Mouse (Mus musculus): ENCODE measurements around the gene Gtf2ird1. TPM values are rescaled to one million over a fixed set of nuclear protein-coding genes. Genes with fewer than 3 reads are reported as not detected.
A peak's percentile ranks its signal among the peaks of the same experiment; 100 is the strongest.
"Not testable (repeated sequence)": the region's sequence is repeated elsewhere in the genome, so short reads cannot be mapped to it uniquely, and the experiment has no call there.

Gtf2ird1 gene
- polyA plus RNA-seq, 1 experiment: 22.4 TPM

- DNase-seq: no peak
- H3K4me3 ChIP-seq (ENCODE audit: insufficient read depth, low read depth, low read length): no peak overlapping the region
- peak; percentile 33; the same call in 1 of the 2 replicates for TF ChIP-seq CTCF (conservative IDR thresholded peaks at IDR 0.05; ENCODE audit: insufficient read depth, insufficient read length, low read depth, low read length)
- no peak for TF ChIP-seq POLR2A (IDR thresholded peaks at IDR 0.05; ENCODE audit: low read depth, low read length)
- H3K36me3 ChIP-seq (ENCODE audit: control insufficient read depth, insufficient read depth, low read length): no peaks in the 10 kb centered on the region
- H3K27me3 ChIP-seq (replicated peaks; ENCODE audit: control insufficient read depth, insufficient read depth, low read length): no peaks in the 10 kb centered on the region
- H3K27ac ChIP-seq (ENCODE audit: insufficient read depth, low read depth, low read length): no peak overlapping the region
- no peaks in the 10 kb centered on the region for H3K4me1 ChIP-seq (ENCODE audit: control insufficient read depth, insufficient read depth, low read length)
- 91% methylated on average over 2 of the region's 2 CpGs for WGBS
Observed at GRCm38 (mm10) chr5:134347066-134347465, 109.5 kb downstream of the Gtf2ird1 start.

- 83% methylated on average over 9 of the region's 9 CpGs for WGBS
- Histone ChIP-seq H3K27me3 (replicated peaks; ENCODE audit: control insufficient read depth, insufficient read depth, low read length) (no peaks in the 10 kb centered on the region), H3K36me3 (ENCODE audit: control insufficient read depth, insufficient read depth, low read length) (no peaks in the 10 kb centered on the region), H3K27ac (ENCODE audit: insufficient read depth, low read depth, low read length) (no peak overlapping the region), H3K4me1 (ENCODE audit: control insufficient read depth, insufficient read depth, low read length) (no peaks in the 10 kb centered on the region), H3K4me3 (ENCODE audit: insufficient read depth, low read depth, low read length) (no peak overlapping the region)
- DNase-seq: no peak
- TF ChIP-seq POLR2A (IDR thresholded peaks at IDR 0.05; ENCODE audit: low read depth, low read length) (no peak), CTCF (conservative IDR thresholded peaks at IDR 0.05; ENCODE audit: insufficient read depth, insufficient read length, low read depth, low read length) (peak; percentile 48)
Observed at GRCm38 (mm10) chr5:134345449-134345848, 111.1 kb downstream of the Gtf2ird1 start.

DNA sequence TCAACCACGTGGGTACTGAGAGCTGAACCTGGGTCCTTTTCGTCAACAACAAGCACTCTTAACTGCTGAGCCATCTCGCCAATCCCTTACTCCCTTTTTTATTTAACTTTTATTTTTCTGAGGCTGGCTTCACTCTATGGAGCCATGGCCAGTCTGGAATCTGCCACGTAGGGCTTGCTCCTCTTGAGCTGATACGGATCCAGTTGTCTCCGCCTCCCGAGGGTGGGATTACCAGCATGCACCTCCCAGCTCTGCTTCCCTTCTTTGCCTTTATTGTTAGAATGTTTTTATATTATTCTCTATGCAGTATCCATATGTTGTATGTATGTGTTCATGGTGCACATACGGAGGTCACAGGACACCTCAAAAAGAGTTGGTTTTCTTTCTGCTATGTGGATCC lies 112.4 kb downstream of the Gtf2ird1 start:
- H3K36me3 ChIP-seq (ENCODE audit: control insufficient read depth, insufficient read depth, low read length): no peaks in the 10 kb centered on the region
- no peaks in the 10 kb centered on the region for H3K27me3 ChIP-seq (replicated peaks; ENCODE audit: control insufficient read depth, insufficient read depth, low read length)
- WGBS: 84% methylated on average over 8 of the region's 8 CpGs
- no peak overlapping the region for H3K27ac ChIP-seq (ENCODE audit: insufficient read depth, low read depth, low read length)
- no peak for DNase-seq
- no peak for TF ChIP-seq POLR2A (IDR thresholded peaks at IDR 0.05; ENCODE audit: low read depth, low read length)
- no peak for TF ChIP-seq CTCF (conservative IDR thresholded peaks at IDR 0.05; ENCODE audit: insufficient read depth, insufficient read length, low read depth, low read length)
- 0 out of 2 replicates have a peak, but pooled peaks cover 4% of the 10 kb centered on the region for H3K4me1 ChIP-seq (ENCODE audit: control insufficient read depth, insufficient read depth, low read length)
- H3K4me3 ChIP-seq (ENCODE audit: insufficient read depth, low read depth, low read length): no peak overlapping the region

GRCm38 (mm10) chr5:134343530-134343929 lies 113.0 kb downstream of the Gtf2ird1 start:
- H3K4me3 ChIP-seq (ENCODE audit: insufficient read depth, low read depth, low read length); H3K4me1 ChIP-seq (ENCODE audit: control insufficient read depth, insufficient read depth, low read length); H3K36me3 ChIP-seq (ENCODE audit: control insufficient read depth, insufficient read depth, low read length); H3K27ac ChIP-seq (ENCODE audit: insufficient read depth, low read depth, low read length); H3K27me3 ChIP-seq (replicated peaks; ENCODE audit: control insufficient read depth, insufficient read depth, low read length); DNase-seq: not testable (repeated sequence)
- WGBS: 77% methylated on average over 4 of the region's 4 CpGs

DNA sequence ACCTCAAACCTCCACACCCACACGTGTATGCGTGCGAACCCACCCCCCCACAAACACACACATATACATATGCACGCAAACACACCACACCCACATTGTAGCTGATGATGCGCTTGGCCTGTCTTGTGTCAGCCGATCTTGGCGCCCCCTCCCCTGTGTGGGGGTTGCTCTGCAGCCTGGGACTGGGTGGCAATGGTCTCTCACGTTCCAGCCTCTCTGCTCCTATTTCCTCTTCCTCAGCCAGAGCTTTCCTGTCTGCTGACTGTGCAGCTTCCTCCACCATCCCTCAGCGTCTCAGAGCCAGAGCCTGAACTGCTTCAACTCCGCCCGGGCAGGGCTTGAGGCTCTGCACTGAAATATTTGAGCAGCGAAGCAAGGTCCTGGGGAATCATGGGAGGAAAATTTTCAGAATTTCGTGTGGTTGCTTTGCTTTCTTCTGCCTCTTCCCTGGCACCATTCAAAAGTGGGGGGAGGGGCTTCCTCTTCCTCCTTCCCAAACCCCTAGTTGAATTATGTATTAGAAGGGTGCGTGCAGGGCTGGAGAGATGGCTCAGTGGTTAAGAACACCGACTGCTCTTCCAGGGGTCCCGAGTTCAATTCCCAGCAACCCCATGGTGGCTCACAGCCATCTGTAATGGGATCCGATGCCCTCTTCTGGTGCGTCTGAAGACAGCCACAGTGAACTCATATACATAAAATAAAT lies 113.9 kb downstream of the Gtf2ird1 start:
- WGBS: 61% methylated on average over 18 of the region's 18 CpGs
- DNase-seq: peak; percentile 41
- H3K4me3 ChIP-seq (ENCODE audit: insufficient read depth, low read depth, low read length): peak overlapping the region; percentile 32; the same call in 1 of the 2 replicates

GRCm38 (mm10) chr5:134341721-134342120 lies 114.8 kb downstream of the Gtf2ird1 start:
- Histone ChIP-seq H3K36me3 (ENCODE audit: control insufficient read depth, insufficient read depth, low read length) (no peaks in the 10 kb centered on the region), H3K4me1 (ENCODE audit: control insufficient read depth, insufficient read depth, low read length) (0 out of 2 replicates have a peak, but pooled peaks cover 4% of the 10 kb centered on the region), H3K27me3 (replicated peaks; ENCODE audit: control insufficient read depth, insufficient read depth, low read length) (no peaks in the 10 kb centered on the region), H3K27ac (ENCODE audit: insufficient read depth, low read depth, low read length) (no peak overlapping the region), H3K4me3 (ENCODE audit: insufficient read depth, low read depth, low read length) (no peak overlapping the region)
- TF ChIP-seq POLR2A (IDR thresholded peaks at IDR 0.05; ENCODE audit: low read depth, low read length): no peak
- TF ChIP-seq CTCF (conservative IDR thresholded peaks at IDR 0.05; ENCODE audit: insufficient read depth, insufficient read length, low read depth, low read length): no peak
- DNase-seq: no peak
- WGBS: 91% methylated on average over 5 of the region's 5 CpGs

More for the DNA sequence above, 113.9 kb downstream of the Gtf2ird1 start:
- 0 out of 2 replicates have a peak overlapping the region, but pooled peaks have one; percentile 2 for H3K27ac ChIP-seq (ENCODE audit: insufficient read depth, low read depth, low read length)
- 0 out of 2 replicates have a peak, but pooled peaks cover 4% of the 10 kb centered on the region for H3K4me1 ChIP-seq (ENCODE audit: control insufficient read depth, insufficient read depth, low read length)
- H3K27me3 ChIP-seq (replicated peaks; ENCODE audit: control insufficient read depth, insufficient read depth, low read length): no peaks in the 10 kb centered on the region
- no peak for TF ChIP-seq CTCF (conservative IDR thresholded peaks at IDR 0.05; ENCODE audit: insufficient read depth, insufficient read length, low read depth, low read length)
- TF ChIP-seq POLR2A (IDR thresholded peaks at IDR 0.05; ENCODE audit: low read depth, low read length): no peak
- H3K36me3 ChIP-seq (ENCODE audit: control insufficient read depth, insufficient read depth, low read length): no peaks in the 10 kb centered on the region

DNA sequence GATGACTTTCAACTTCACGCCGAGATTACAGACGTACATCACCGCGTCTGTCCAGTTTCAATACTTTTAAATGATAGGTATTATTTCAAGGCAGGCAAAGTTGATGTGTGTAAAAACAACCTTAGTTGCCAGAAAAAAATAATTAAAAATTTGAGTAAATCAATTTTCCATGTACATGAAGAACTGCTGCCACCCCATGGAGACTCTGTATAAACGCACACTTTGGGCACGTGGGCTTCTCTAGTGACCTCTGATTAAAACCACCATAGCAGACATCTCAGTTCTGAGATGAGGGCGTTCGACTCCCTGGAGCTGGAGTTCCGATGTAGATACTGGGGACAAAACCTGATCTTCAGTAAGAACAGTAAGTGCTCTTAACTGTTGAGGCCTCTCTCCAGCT lies 115.2 kb downstream of the Gtf2ird1 start:
- peak; percentile 56 for TF ChIP-seq CTCF (conservative IDR thresholded peaks at IDR 0.05; ENCODE audit: insufficient read depth, insufficient read length, low read depth, low read length)
- no peak for TF ChIP-seq POLR2A (IDR thresholded peaks at IDR 0.05; ENCODE audit: low read depth, low read length)
- Histone ChIP-seq H3K36me3 (ENCODE audit: control insufficient read depth, insufficient read depth, low read length) (no peaks in the 10 kb centered on the region), H3K4me1 (ENCODE audit: control insufficient read depth, insufficient read depth, low read length) (0 out of 2 replicates have a peak, but pooled peaks cover 4% of the 10 kb centered on the region), H3K4me3 (ENCODE audit: insufficient read depth, low read depth, low read length) (no peak overlapping the region), H3K27ac (ENCODE audit: insufficient read depth, low read depth, low read length) (no peak overlapping the region), H3K27me3 (replicated peaks; ENCODE audit: control insufficient read depth, insufficient read depth, low read length) (no peaks in the 10 kb centered on the region)
- 46% methylated on average over 10 of the region's 10 CpGs for WGBS
- DNase-seq: peak; percentile 29
